Mouse (Mus musculus): ENCODE data around the gene Gm7138. TPM values are rescaled to one million over a fixed set of nuclear protein-coding genes. Genes with fewer than 3 reads are reported as not detected.
A peak's percentile ranks its signal among the peaks of the same experiment; 100 is the strongest.
"Not testable (repeated sequence)": the region's sequence is repeated elsewhere in the genome, so short reads cannot be mapped to it uniquely, and the experiment has no call there.

Gm7138 gene
- polyA plus RNA-seq, 1 experiment from 2014 or later = not detected

GRCm38 (mm10) chr10:77798921-77799508 is 22.3 kb upstream of the Gm7138 start, which contains the start of gene Gm19668:
Gene Gm19668 (minus strand): TSS chr10:77799133.
- H3K27ac ChIP-seq (ENCODE audit: low read depth) = no peak within 1 kb of the TSS
- ATAC-seq (ENCODE audit: insufficient read depth) (no peak), DNase-seq (no peak)
- H3K27me3 ChIP-seq (ENCODE audit: insufficient read depth, low read length) = no peaks in the 10 kb centered on the region
- TF ChIP-seq CTCF (IDR thresholded peaks at IDR 0.05; ENCODE audit: low read depth) = no peak
- no peak within 1 kb of the TSS for H3K4me2 ChIP-seq
- no peaks in the 10 kb centered on the region for H3K4me1 ChIP-seq (ENCODE audit: insufficient read depth)
- no peak within 1 kb of the TSS for H3K4me3 ChIP-seq (ENCODE audit: low read depth, low read length)
- H3K9me3 ChIP-seq (ENCODE audit: low read depth, low read length) = no peaks in the 10 kb centered on the region
- no peaks in the 10 kb centered on the region for H3K36me3 ChIP-seq (ENCODE audit: insufficient read depth)
- H3K9ac ChIP-seq = no peak within 1 kb of the TSS
- WGBS = 53% methylated on average over 8 of the region's 8 CpGs

- DNase-seq = peak; percentile 5
- H3K9me3 ChIP-seq (ENCODE audit: low read depth, low read length); H3K4me2 ChIP-seq; H3K9ac ChIP-seq; H3K4me3 ChIP-seq (ENCODE audit: low read depth, low read length); H3K27me3 ChIP-seq (ENCODE audit: insufficient read depth, low read length); H3K4me1 ChIP-seq (ENCODE audit: insufficient read depth); H3K27ac ChIP-seq (ENCODE audit: low read depth); ATAC-seq (ENCODE audit: insufficient read depth); H3K36me3 ChIP-seq (ENCODE audit: insufficient read depth): not testable (repeated sequence)
- 36% methylated on average over 3 of the region's 3 CpGs for WGBS
These were observed 21.6 kb upstream of the Gm7138 start for GRCm38 (mm10) chr10:77798164-77798920.

GRCm38 (mm10) chr10:77797677-77798076 is 20.9 kb upstream of the Gm7138 start:
- Histone ChIP-seq H3K36me3 (ENCODE audit: insufficient read depth) (no peaks in the 10 kb centered on the region), H3K9ac (no peak overlapping the region), H3K27me3 (ENCODE audit: insufficient read depth, low read length) (no peaks in the 10 kb centered on the region), H3K27ac (ENCODE audit: low read depth) (no peak overlapping the region), H3K9me3 (ENCODE audit: low read depth, low read length) (no peaks in the 10 kb centered on the region), H3K4me2 (no peak overlapping the region), H3K4me3 (ENCODE audit: low read depth, low read length) (no peak overlapping the region), H3K4me1 (ENCODE audit: insufficient read depth) (no peaks in the 10 kb centered on the region)
- DNase-seq (no peak), ATAC-seq (ENCODE audit: insufficient read depth) (no peak)
- no peak for TF ChIP-seq CTCF (IDR thresholded peaks at IDR 0.05; ENCODE audit: low read depth)
- WGBS = 5% methylated on average over 3 of the region's 3 CpGs

- Histone ChIP-seq H3K4me2 (no peak within 1 kb of the TSS), H3K9ac (no peak within 1 kb of the TSS), H3K27ac (ENCODE audit: low read depth) (no peak within 1 kb of the TSS), H3K36me3 (ENCODE audit: insufficient read depth) (no peaks in the 10 kb centered on the region), H3K27me3 (ENCODE audit: insufficient read depth, low read length) (no peaks in the 10 kb centered on the region), H3K4me1 (ENCODE audit: insufficient read depth) (no peaks in the 10 kb centered on the region), H3K4me3 (ENCODE audit: low read depth, low read length) (no peak within 1 kb of the TSS), H3K9me3 (ENCODE audit: low read depth, low read length) (no peaks in the 10 kb centered on the region)
- DNase-seq (no peak), ATAC-seq (ENCODE audit: insufficient read depth) (no peak)
- WGBS = 38% methylated on average over 2 of the region's 2 CpGs
- no peak for TF ChIP-seq CTCF (IDR thresholded peaks at IDR 0.05; ENCODE audit: low read depth)
These were observed 18.2 kb upstream of the Gm7138 start, which contains the start of gene Gm9639 for GRCm38 (mm10) chr10:77794976-77795375. Gene Gm9639 (minus strand): TSS chr10:77795076.

- DNase-seq = no peak
These were observed 11.9 kb upstream of the Gm7138 start for GRCm38 (mm10) chr10:77788621-77789020.

GRCm38 (mm10) chr10:77787876-77788275 is 11.1 kb upstream of the Gm7138 start, which contains the start of gene Gm7137:
Gene Gm7137 (minus strand): TSS chr10:77788200.
- not testable (repeated sequence) for H3K9me3 ChIP-seq (ENCODE audit: low read depth, low read length); H3K27me3 ChIP-seq (ENCODE audit: insufficient read depth, low read length); ATAC-seq (ENCODE audit: insufficient read depth); H3K4me2 ChIP-seq; H3K4me1 ChIP-seq (ENCODE audit: insufficient read depth); H3K36me3 ChIP-seq (ENCODE audit: insufficient read depth); DNase-seq; H3K9ac ChIP-seq; H3K4me3 ChIP-seq (ENCODE audit: low read depth, low read length); H3K27ac ChIP-seq (ENCODE audit: low read depth)
- no CpG with 5 or more reads among the region's 1 CpGs for WGBS

More at GRCm38 (mm10) chr10:77788621-77789020, 11.9 kb upstream of the Gm7138 start:
- Histone ChIP-seq H3K9me3 (ENCODE audit: low read depth, low read length) (no peaks in the 10 kb centered on the region), H3K27me3 (ENCODE audit: insufficient read depth, low read length) (no peaks in the 10 kb centered on the region), H3K4me1 (ENCODE audit: insufficient read depth) (no peaks in the 10 kb centered on the region), H3K27ac (ENCODE audit: low read depth) (no peak overlapping the region), H3K36me3 (ENCODE audit: insufficient read depth) (no peaks in the 10 kb centered on the region), H3K4me2 (no peak overlapping the region), H3K4me3 (ENCODE audit: low read depth, low read length) (no peak overlapping the region), H3K9ac (no peak overlapping the region)
- WGBS = 64% methylated on average over 2 of the region's 2 CpGs
- ATAC-seq (ENCODE audit: insufficient read depth) = no peak
- no peak for TF ChIP-seq CTCF (IDR thresholded peaks at IDR 0.05; ENCODE audit: low read depth)

- H3K4me2 ChIP-seq; H3K9me3 ChIP-seq (ENCODE audit: low read depth, low read length); H3K4me3 ChIP-seq (ENCODE audit: low read depth, low read length); ATAC-seq (ENCODE audit: insufficient read depth); H3K4me1 ChIP-seq (ENCODE audit: insufficient read depth); H3K36me3 ChIP-seq (ENCODE audit: insufficient read depth); DNase-seq; H3K9ac ChIP-seq; H3K27ac ChIP-seq (ENCODE audit: low read depth); H3K27me3 ChIP-seq (ENCODE audit: insufficient read depth, low read length): not testable (repeated sequence)
- 58% methylated on average over 1 of the region's 3 CpGs for WGBS
These were observed 6.7 kb upstream of the Gm7138 start for GRCm38 (mm10) chr10:77783396-77783795.

- not testable (repeated sequence) for ATAC-seq (ENCODE audit: insufficient read depth); DNase-seq; H3K4me3 ChIP-seq (ENCODE audit: low read depth, low read length); H3K9ac ChIP-seq; H3K4me2 ChIP-seq; H3K27ac ChIP-seq (ENCODE audit: low read depth); H3K9me3 ChIP-seq (ENCODE audit: low read depth, low read length); H3K4me1 ChIP-seq (ENCODE audit: insufficient read depth); H3K27me3 ChIP-seq (ENCODE audit: insufficient read depth, low read length); H3K36me3 ChIP-seq (ENCODE audit: insufficient read depth)
- 18% methylated on average over 1 of the region's 1 CpGs for WGBS
These were observed 5.7 kb upstream of the Gm7138 start, which contains the start of gene Gm3250 for GRCm38 (mm10) chr10:77782442-77782841. Gene Gm3250 (minus strand): TSS chr10:77782542.

DNA sequence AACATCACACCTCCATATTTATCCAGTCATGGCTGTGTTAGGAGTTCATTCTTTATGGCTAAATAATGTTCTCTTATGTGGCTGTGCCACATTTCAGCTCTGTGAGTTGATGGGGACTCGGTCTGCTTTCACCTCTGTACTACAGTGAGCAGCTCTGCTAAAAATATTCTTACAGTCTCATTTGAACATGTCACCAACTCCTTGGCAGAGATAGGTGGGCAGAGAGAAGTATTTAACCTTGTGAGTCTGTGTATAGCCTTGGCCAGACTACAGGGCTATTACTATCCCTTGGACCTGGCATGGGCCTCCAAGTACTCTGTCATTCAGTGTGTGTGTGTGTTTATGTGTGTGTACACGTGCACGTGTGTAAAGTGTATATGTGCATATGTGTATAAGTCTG is 4.6 kb downstream of the Gm7138 start:
- H3K4me3 ChIP-seq (ENCODE audit: low read depth, low read length) = not testable (repeated sequence)

DNA sequence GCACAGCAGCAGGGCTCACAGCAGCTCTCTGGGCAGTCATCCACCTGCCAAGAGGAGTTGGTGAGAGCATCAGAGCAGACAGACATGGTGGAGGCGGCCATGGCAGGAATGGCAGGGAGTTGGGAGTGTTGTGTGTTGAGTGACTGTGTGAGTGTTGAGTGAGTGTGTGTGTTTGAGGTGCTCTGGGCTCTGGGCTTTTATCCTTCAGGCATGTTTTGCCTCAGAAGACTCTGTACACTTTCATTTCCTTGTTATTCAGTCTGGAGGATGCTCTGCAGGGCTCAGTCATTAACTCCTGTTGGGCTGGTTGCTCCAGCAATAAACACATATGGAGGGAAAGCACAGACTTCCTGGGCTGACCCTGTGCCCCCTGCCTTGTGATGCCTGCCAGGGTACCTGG is 5.5 kb downstream of the Gm7138 start, which contains the start of gene Gm3238:
TSS of gene Gm3238 (minus strand) at position 101 of the 400 bp plus-strand sequence.
- not testable (repeated sequence) for ATAC-seq (ENCODE audit: insufficient read depth); H3K4me1 ChIP-seq (ENCODE audit: insufficient read depth); DNase-seq; H3K9me3 ChIP-seq (ENCODE audit: low read depth, low read length); H3K36me3 ChIP-seq (ENCODE audit: insufficient read depth); H3K27me3 ChIP-seq (ENCODE audit: insufficient read depth, low read length); H3K4me2 ChIP-seq; H3K9ac ChIP-seq; H3K4me3 ChIP-seq (ENCODE audit: low read depth, low read length); H3K27ac ChIP-seq (ENCODE audit: low read depth)
- WGBS = 50% methylated on average over 1 of the region's 1 CpGs

More for the DNA sequence above, 4.6 kb downstream of the Gm7138 start:
- H3K4me1 ChIP-seq (ENCODE audit: insufficient read depth); ATAC-seq (ENCODE audit: insufficient read depth); DNase-seq; H3K36me3 ChIP-seq (ENCODE audit: insufficient read depth); H3K9ac ChIP-seq; H3K9me3 ChIP-seq (ENCODE audit: low read depth, low read length); H3K27ac ChIP-seq (ENCODE audit: low read depth); H3K27me3 ChIP-seq (ENCODE audit: insufficient read depth, low read length); H3K4me2 ChIP-seq: not testable (repeated sequence)
- WGBS = 71% methylated on average over 1 of the region's 3 CpGs
